ENCODE assay signal across 13 mouse cellular contexts in the genomic region with DNA sequence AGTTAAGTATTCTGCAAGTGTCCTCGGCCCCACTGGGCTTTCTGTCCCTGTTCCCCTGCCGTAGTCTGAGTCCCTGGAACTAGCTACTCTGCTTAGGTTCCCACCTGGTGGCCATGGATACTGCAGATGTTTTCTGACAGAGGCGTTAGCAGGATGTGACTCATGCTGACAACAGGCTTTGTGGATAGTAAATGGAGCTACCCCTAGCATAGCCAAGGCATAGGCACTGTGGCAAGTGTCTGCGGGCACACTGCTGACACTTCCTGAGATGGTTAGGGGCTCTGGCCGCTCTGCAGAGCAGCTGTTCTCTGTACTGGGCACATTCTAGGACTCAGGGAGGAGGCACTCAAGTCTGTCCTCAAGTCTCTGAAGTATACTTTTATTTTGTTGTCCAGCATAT. TPM values are rescaled to one million over a fixed set of nuclear protein-coding genes. Genes with fewer than 3 reads are reported as not detected.
DNase-seq lines count a peak whose midpoint lies in the region; ATAC-seq lines count a peak whose summit lies in the region.
"Had no signal": no experiment of that assay in that cellular context is flagged by ENCODE, and none has a peak within 500 bp of the region (broad histone marks: within the 10 kb centered on the region; RNA-seq: fewer than 3 reads in every experiment).

No protein-coding gene starts in this region.

- no peak overlapping the region for H3K4me3 ChIP-seq in hindbrain, embryonic 13.5 days
- no peak overlapping the region for H3K4me3 ChIP-seq in hindbrain, embryonic 11.5 days (ENCODE audit: low read depth, low read length)
- no peak overlapping the region for H3K4me3 ChIP-seq in intestine, embryonic 16.5 days (ENCODE audit: low read length)
- H3K4me3 ChIP-seq: embryonic facial prominence, embryonic 12.5 days had no signal

- DNase-seq in hindbrain, embryonic 11.5 days (ENCODE audit: low spot score): no peak
- DNase-seq in 3134 (ENCODE audit: extremely low read depth, insufficient read length, low spot score) (peak; percentile 76), MN1 (ENCODE audit: low spot score) (peak; percentile 56)
- no peak for DNase-seq in cerebellum, postnatal 14 days
- DNase-seq in adrenal gland, postnatal 14 days: no peak
- no peak for DNase-seq in thymus, postnatal 14 days
- DNase-seq: cerebellum, adult 9-10 months had no signal

- ATAC-seq in hindbrain, embryonic 13.5 days (ENCODE audit: low FRiP score): no peak
- no peak for ATAC-seq in hindbrain, embryonic 11.5 days (ENCODE audit: low FRiP score)
- peak; percentile 14; the same call in 1 of the 2 replicates for ATAC-seq in intestine, embryonic 16.5 days

- peaks cover 58% of the 10 kb centered on the region for H3K4me1 ChIP-seq in hindbrain, embryonic 13.5 days (replicated peaks)
- peaks cover 10% of the 10 kb centered on the region for H3K4me1 ChIP-seq in hindbrain, embryonic 11.5 days (replicated peaks; ENCODE audit: control insufficient read depth, insufficient read depth, low read length)
- peaks cover 26% of the 10 kb centered on the region for H3K4me1 ChIP-seq in intestine, embryonic 16.5 days (ENCODE audit: control insufficient read depth, insufficient read depth, low read length)

- H3K36me3 ChIP-seq in hindbrain, embryonic 13.5 days: peaks cover 69% of the 10 kb centered on the region
- 0 out of 2 replicates have a peak, but pooled peaks cover 3% of the 10 kb centered on the region for H3K36me3 ChIP-seq in hindbrain, embryonic 11.5 days (ENCODE audit: control insufficient read depth, insufficient read depth, low read length)
- peaks cover 9% of the 10 kb centered on the region for H3K36me3 ChIP-seq in intestine, embryonic 16.5 days (ENCODE audit: control insufficient read depth, insufficient read depth, low read length)

- 84% methylated on average over 5 of the region's 5 CpGs for WGBS in hindbrain, embryonic 13.5 days
- 86% methylated on average over 5 of the region's 5 CpGs for WGBS in hindbrain, embryonic 11.5 days
- WGBS in intestine, embryonic 16.5 days: 74% methylated on average over 5 of the region's 5 CpGs

- H3K9ac ChIP-seq in hindbrain, embryonic 13.5 days: peak overlapping the region; percentile 35; the same call in 1 of the 2 replicates
- H3K9ac ChIP-seq in hindbrain, embryonic 11.5 days (ENCODE audit: low read depth, low read length): no peak overlapping the region
- no peak overlapping the region for H3K9ac ChIP-seq in intestine, embryonic 16.5 days (ENCODE audit: low read depth, low read length)
- H3K9ac ChIP-seq: embryonic facial prominence, embryonic 12.5 days had no signal

- H3K4me2 ChIP-seq in hindbrain, embryonic 13.5 days: no peak overlapping the region
- no peak overlapping the region for H3K4me2 ChIP-seq in hindbrain, embryonic 11.5 days (replicated peaks; ENCODE audit: low read depth, low read length)
- no peak overlapping the region for H3K4me2 ChIP-seq in intestine, embryonic 16.5 days (ENCODE audit: low read depth, low read length)
- H3K4me2 ChIP-seq: embryonic facial prominence, embryonic 12.5 days had no signal

- no peaks in the 10 kb centered on the region for H3K9me3 ChIP-seq in hindbrain, embryonic 13.5 days
- H3K9me3 ChIP-seq in hindbrain, embryonic 11.5 days (ENCODE audit: control insufficient read depth, low read length): no peaks in the 10 kb centered on the region
- H3K9me3 ChIP-seq in intestine, embryonic 16.5 days (ENCODE audit: control insufficient read depth, low read length): no peaks in the 10 kb centered on the region
- H3K9me3 ChIP-seq: embryonic facial prominence, embryonic 12.5 days had no signal

- no peak overlapping the region for H3K27ac ChIP-seq in hindbrain, embryonic 13.5 days
- no peak overlapping the region for H3K27ac ChIP-seq in hindbrain, embryonic 11.5 days (ENCODE audit: low read depth, low read length)
- H3K27ac ChIP-seq in intestine, embryonic 16.5 days (ENCODE audit: low read length): peak overlapping the region; percentile 92
- H3K27ac ChIP-seq: embryonic facial prominence, embryonic 12.5 days had no signal

- H3K27me3 ChIP-seq in hindbrain, embryonic 13.5 days: no peaks in the 10 kb centered on the region
- H3K27me3 ChIP-seq in hindbrain, embryonic 11.5 days (ENCODE audit: control insufficient read depth, insufficient read depth, low read length): no peaks in the 10 kb centered on the region
- H3K27me3 ChIP-seq in intestine, embryonic 16.5 days (replicated peaks; ENCODE audit: control insufficient read depth, insufficient read depth, low read length): no peaks in the 10 kb centered on the region
- H3K27me3 ChIP-seq: embryonic facial prominence, embryonic 12.5 days had no signal

RNA-seq across cellular contexts. Expression of a gene that starts 19.8 kb away (rescaled TPM):
- 0.88 and 1.3 TPM in 2 replicates for polyA plus RNA-seq in hindbrain, embryonic 13.5 days (2015; fragmentation: Nextera tagmentation; extraction: Ambion mirVana)
- 0.36 and 0.82 TPM in 2 replicates for polyA plus RNA-seq in hindbrain, embryonic 11.5 days (2014; fragmentation: Nextera tagmentation; extraction: Ambion mirVana)
- 11.9 and 15.2 TPM in 2 replicates for polyA plus RNA-seq in intestine, embryonic 16.5 days (2015; fragmentation: Nextera tagmentation; extraction: Ambion mirVana)
- 3.6 and 4.4 TPM in 2 replicates for total RNA-seq in adrenal gland, postnatal 14 days (2021)

RNA-seq across cellular contexts. Expression of a gene that starts 21.4 kb away (rescaled TPM):
- 25.0 and 25.9 TPM in 2 replicates for polyA plus RNA-seq in hindbrain, embryonic 13.5 days (2015; fragmentation: Nextera tagmentation; extraction: Ambion mirVana)
- polyA plus RNA-seq in hindbrain, embryonic 11.5 days (2014; fragmentation: Nextera tagmentation; extraction: Ambion mirVana): 16.0 and 19.9 TPM in 2 replicates
- 15.7 and 16.7 TPM in 2 replicates for polyA plus RNA-seq in intestine, embryonic 16.5 days (2015; fragmentation: Nextera tagmentation; extraction: Ambion mirVana)
- total RNA-seq in adrenal gland, postnatal 14 days (2021): 18.3 and 22.3 TPM in 2 replicates

RNA-seq across cellular contexts. Expression of a gene that starts 21.6 kb away (rescaled TPM):
- polyA plus RNA-seq in hindbrain, embryonic 13.5 days (2015; fragmentation: Nextera tagmentation; extraction: Ambion mirVana): 49.9 and 55.3 TPM in 2 replicates
- 55.8 and 57.1 TPM in 2 replicates for polyA plus RNA-seq in hindbrain, embryonic 11.5 days (2014; fragmentation: Nextera tagmentation; extraction: Ambion mirVana)
- polyA plus RNA-seq in intestine, embryonic 16.5 days (2015; fragmentation: Nextera tagmentation; extraction: Ambion mirVana): 27.3 and 29.2 TPM in 2 replicates
- 40.9 and 42.9 TPM in 2 replicates for total RNA-seq in adrenal gland, postnatal 14 days (2021)

RNA-seq across cellular contexts. Expression of a gene that starts 42.9 kb away (rescaled TPM):
- 0.88 and 1.0 TPM in 2 replicates for polyA plus RNA-seq in hindbrain, embryonic 13.5 days (2015; fragmentation: Nextera tagmentation; extraction: Ambion mirVana)
- 0.40 and 0.65 TPM in 2 replicates for polyA plus RNA-seq in hindbrain, embryonic 11.5 days (2014; fragmentation: Nextera tagmentation; extraction: Ambion mirVana)
- polyA plus RNA-seq in intestine, embryonic 16.5 days (2015; fragmentation: Nextera tagmentation; extraction: Ambion mirVana): 33.8 and 38.6 TPM in 2 replicates
- not detected in 2 replicates for total RNA-seq in adrenal gland, postnatal 14 days (2021)
- total RNA-seq: midbrain, postnatal 0 days had no signal
- polyA plus RNA-seq: frontal cortex, adult 2 months had no signal

RNA-seq across cellular contexts. Expression of a gene that starts 54.9 kb away (rescaled TPM):
- polyA plus RNA-seq in hindbrain, embryonic 13.5 days (2015; fragmentation: Nextera tagmentation; extraction: Ambion mirVana): 2.0 and 2.7 TPM in 2 replicates
- 3.4 and 3.8 TPM in 2 replicates for polyA plus RNA-seq in hindbrain, embryonic 11.5 days (2014; fragmentation: Nextera tagmentation; extraction: Ambion mirVana)
- polyA plus RNA-seq in intestine, embryonic 16.5 days (2015; fragmentation: Nextera tagmentation; extraction: Ambion mirVana): 1.6 and 3.1 TPM in 2 replicates
- total RNA-seq in adrenal gland, postnatal 14 days (2021): 0.82 and 1.3 TPM in 2 replicates
- total RNA-seq: liver, adult 2 months; midbrain, postnatal 0 days had no signal

Comparison
In these comparisons a context has a peak if more than half of its experiments do, and no peak if none do; other contexts are left out.
1. DNase-seq: peak in 3134 (single experiment) and MN1 (single experiment); none in hindbrain, embryonic 11.5 days (single experiment), cerebellum, postnatal 14 days (0 of 2), adrenal gland, postnatal 14 days (single experiment) and thymus, postnatal 14 days (single experiment).